Mouse (Mus musculus) liver (tissue): ENCODE measurements around the gene Hist1h4n.

Experiments
- DNase-seq: peaks from one replicate; pipeline ENCODE4 v3.0.0-alpha.2; 2020; ENCODE audit warnings: mixed read lengths

Gene Hist1h4n

GRCm38 (mm10) chr13:21790601-21791283 is 41.3 kb downstream of the Hist1h4n start:
- DNase-seq, result peak; percentile 13

DNA sequence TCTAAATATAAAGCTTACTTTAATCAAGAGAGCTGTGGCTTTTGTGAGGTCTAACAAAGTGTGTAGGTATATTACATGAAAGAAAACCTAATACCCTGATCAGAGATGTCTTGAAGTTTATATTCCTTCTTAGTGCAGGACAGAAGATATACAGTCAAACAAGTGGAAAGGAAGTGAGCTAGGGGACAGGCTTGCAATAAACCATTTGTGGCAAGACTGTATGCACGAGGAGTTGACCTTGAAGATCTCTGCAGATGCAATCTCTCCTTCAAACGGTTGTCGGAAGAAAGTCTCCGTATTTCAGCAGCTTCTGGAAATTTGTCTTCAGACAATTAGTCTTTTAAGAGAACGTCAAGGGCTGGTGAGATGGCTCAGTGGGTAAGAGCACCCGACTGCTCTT is 42.1 kb downstream of the Hist1h4n start:
- DNase-seq, result no peak

DNA sequence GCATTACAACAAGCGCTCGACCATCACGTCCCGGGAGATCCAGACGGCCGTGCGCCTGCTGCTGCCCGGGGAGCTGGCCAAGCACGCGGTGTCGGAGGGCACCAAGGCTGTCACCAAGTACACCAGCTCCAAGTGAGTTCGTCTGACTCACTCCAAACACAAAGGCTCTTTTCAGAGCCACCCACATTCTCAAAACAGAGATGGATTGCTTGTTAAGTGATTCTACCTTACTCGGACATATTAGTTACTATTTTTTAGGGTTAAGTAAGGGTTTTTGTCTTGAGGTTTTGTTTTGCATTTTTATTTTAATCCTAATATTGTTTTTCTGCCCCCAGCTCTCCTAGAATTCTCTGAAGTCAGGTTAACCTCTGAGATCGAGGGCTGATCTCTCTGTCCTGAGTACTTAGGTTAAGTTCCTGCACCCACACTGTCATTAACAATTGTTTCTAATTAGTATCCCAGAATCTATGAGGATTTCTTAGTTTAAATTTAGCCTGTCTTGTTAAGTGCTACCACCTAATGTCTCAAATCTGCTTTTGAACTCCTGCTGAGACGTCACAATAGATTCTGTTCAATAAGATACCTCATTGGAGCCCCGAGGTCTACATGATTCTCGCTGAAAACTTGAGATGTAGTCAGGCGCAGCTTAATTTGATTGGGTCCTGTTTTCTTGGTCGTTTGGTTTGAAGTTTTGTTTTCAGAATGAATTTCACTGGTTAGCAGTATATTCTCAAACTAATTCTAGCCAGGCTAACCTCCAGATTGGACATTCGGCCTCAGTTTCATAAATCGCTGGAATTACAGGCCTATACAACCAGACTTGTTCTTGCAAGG is 44.0 kb downstream of the Hist1h4n start:
- DNase-seq, result no peak

DNA sequence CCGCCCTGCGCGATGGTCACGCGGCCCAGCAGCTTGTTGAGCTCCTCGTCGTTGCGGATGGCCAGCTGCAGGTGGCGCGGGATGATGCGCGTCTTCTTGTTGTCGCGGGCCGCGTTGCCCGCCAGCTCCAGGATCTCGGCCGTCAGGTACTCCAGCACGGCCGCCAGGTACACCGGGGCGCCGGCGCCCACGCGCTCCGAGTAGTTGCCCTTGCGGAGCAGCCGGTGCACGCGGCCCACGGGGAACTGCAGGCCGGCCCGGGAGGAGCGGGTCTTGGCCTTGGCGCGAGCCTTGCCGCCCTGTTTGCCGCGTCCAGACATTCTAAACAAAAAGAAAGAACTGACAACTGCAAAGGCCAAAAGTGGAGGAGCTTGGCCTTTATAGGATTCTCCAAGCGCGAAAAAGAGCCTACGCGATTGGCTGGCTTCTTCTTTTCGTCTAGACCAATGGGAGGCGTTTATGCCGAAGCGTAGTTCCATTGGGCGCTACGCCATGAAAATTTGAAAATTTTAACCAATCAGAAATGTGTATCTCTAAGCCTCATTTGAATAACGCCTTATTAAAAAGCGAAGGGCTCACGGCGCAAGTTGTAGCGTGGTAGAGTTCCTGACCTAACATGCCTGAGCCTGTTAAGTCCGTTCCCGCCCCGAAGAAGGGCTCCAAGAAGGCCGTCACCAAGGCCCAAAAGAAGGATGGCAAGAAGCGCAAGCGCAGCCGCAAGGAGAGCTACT is 44.9 kb downstream of the Hist1h4n start, which contains the start of the genes Hist1h2an and Hist1h2bp:
Gene Hist1h2an (minus strand): TSS at position 320 of the 731 bp plus-strand sequence.
Gene Hist1h2bp (plus strand): TSS at position 563 of the 731 bp plus-strand sequence.
- peak; percentile 92 for DNase-seq

DNA sequence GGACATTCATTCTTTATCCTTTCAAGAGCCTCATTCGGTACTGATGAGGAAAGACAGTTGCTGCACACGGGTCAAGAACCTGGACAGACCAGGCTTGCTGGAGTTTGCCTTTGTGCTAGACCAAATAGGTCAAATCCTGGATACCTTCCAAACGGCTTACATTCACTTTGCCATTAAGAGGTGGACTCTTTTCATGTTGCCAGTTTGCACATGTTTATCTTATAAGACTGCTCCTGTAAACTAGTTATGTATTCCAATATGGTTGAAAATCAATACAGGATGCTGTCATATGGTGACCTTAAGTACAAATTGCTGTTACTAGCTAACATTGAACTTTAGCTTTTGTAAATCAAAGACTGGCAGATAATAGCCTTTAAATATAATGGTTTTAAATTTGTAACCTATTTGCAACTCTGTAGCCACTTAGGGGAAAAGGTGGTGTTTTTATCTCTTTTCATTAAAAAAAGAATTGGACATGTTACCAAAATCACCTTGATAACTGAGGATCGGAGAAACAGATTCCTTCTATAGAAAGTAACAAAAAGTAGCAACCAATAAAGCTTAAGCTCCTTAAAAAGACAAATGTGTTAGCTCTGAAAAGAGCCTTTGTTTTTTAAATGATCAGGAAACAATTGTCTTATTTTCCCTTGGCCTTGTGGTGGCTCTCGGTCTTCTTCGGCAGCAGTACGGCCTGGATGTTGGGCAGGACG is 45.7 kb downstream of the Hist1h4n start:
- DNase-seq, result peak; percentile 40

DNA sequence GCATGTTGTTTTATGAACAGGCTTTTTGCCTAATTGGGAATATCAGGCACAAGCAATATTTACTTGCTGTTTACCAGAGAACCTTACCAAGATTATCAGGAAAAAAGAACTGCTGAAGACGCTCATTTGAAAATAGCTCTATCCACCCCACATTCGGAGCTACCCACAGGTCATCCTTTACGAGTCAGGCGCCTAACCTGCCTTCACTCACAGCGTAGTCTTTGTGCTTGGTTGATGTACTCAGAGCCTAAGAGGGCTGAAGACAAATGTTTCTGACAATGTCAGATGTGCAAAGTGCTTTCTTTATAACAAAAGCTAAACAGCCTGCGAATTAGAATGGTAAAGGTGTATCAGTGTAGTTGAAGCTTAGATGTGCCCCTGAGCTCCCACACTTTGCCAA is 47.7 kb downstream of the Hist1h4n start:
- peak; percentile 20 for DNase-seq

DNA sequence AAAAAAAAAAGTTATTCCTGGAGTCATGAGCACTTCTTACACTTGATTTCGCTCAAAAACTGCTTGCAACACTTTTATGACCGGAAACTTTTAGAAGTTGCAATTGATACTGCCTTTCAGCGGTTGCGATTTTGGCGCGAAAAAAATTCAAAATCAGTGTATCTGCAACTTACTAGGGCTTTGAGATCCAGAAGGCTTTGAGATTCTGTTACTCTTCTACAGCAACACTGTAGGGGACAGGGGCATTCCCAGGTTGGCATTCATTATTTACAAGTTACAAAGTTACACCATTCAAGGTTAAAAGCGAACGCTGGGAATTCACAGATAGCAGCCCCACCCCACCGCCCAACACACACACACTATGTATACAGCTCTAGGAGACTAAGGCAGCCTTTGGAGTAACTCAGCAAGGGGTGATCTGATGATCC is 48.2 kb downstream of the Hist1h4n start:
- DNase-seq, result peak; percentile 77

GRCm38 (mm10) chr13:21783255-21783617 is 48.8 kb downstream of the Hist1h4n start, which contains the start of gene Hist1h3i:
Gene Hist1h3i, minus strand, starts transcription at chr13:21783370.
- DNase-seq, result peak; percentile 70

DNA sequence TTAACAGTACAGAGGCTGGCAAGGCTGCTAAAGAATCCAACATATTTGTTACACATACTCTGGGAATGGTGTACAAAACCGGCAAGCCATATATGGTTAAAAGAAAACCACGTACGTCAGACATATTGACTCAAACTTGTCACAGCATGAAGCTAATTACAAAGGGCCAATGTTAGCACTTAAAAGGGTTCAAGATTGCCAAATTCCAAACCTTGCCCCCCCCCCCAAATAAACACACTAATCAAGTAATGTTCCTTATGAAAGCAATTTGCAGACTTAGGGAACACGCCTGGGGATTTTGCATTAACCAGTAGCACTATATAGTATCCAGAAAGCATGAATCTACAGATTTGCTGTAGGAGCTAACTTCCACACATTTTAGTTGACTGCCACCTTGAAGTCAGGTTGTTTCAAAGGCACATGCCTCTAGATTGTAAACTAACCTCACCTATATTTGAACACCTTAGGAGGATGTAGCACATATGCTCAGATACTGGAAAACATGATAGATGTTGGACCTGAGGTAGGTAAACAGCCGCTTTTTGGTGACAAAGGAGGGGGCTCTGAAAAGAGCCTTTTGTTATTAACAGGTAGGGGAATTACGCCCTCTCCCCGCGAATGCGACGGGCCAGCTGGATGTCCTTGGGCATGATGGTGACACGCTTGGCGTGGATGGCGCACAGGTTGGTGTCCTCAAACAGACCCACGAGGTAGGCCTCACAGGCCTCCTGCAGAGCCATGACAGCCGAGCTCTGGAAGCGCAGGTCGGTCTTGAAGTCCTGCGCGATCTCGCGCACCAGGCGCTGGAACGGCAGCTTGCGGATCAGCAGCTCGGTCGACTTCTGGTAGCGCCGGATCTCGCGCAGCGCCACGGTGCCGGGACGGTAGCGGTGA is 49.4 kb downstream of the Hist1h4n start:
- peak; percentile 56 for DNase-seq
